Mouse (Mus musculus): ENCODE results near the gene Lyrm9. TPM values are rescaled to one million over a fixed set of nuclear protein-coding genes. Genes with fewer than 3 reads are reported as not detected.
"Not testable (repeated sequence)": the region's sequence is repeated elsewhere in the genome, so short reads cannot be mapped to it uniquely, and the experiment has no call there.

Lyrm9 gene
- polyA plus RNA-seq, 1 experiment from 2014 or later, result 12.5 TPM

- Histone ChIP-seq H3K9ac (no peak overlapping the region), H3K4me3 (replicated peaks) (no peak overlapping the region), H3K36me3 (no peaks in the 10 kb centered on the region), H3K27me3 (no peaks in the 10 kb centered on the region), H3K9me3 (replicated peaks) (no peaks in the 10 kb centered on the region), H3K27ac (replicated peaks) (no peak overlapping the region), H3K4me2 (replicated peaks) (no peak overlapping the region), H3K4me1 (no peaks in the 10 kb centered on the region)
- ATAC-seq (ENCODE audit: insufficient number of reproducible peaks, low FRiP score, low TSS enrichment, low read depth), result no peak
- 74% methylated on average over 11 of the region's 11 CpGs for WGBS
Observed at GRCm38 (mm10) chr11:78852529-78852928, 26.1 kb downstream of the Lyrm9 start.

GRCm38 (mm10) chr11:78856310-78856709 is 29.9 kb downstream of the Lyrm9 start:
- no peak overlapping the region for H3K4me3 ChIP-seq (replicated peaks)
- H3K27ac ChIP-seq (replicated peaks), result no peak overlapping the region
- no peaks in the 10 kb centered on the region for H3K9me3 ChIP-seq (replicated peaks)
- WGBS, result 12% methylated on average over 7 of the region's 7 CpGs
- H3K36me3 ChIP-seq, result no peaks in the 10 kb centered on the region
- no peaks in the 10 kb centered on the region for H3K4me1 ChIP-seq
- no peak overlapping the region for H3K4me2 ChIP-seq (replicated peaks)
- no peaks in the 10 kb centered on the region for H3K27me3 ChIP-seq
- no peak overlapping the region for H3K9ac ChIP-seq
- no peak for ATAC-seq (ENCODE audit: insufficient number of reproducible peaks, low FRiP score, low TSS enrichment, low read depth)

GRCm38 (mm10) chr11:78857611-78858010 is 31.2 kb downstream of the Lyrm9 start:
- H3K27me3 ChIP-seq, result no peaks in the 10 kb centered on the region
- H3K36me3 ChIP-seq, result no peaks in the 10 kb centered on the region
- H3K27ac ChIP-seq (replicated peaks), result no peak overlapping the region
- no peak overlapping the region for H3K4me3 ChIP-seq (replicated peaks)
- no peak overlapping the region for H3K9ac ChIP-seq
- no peak for ATAC-seq (ENCODE audit: insufficient number of reproducible peaks, low FRiP score, low TSS enrichment, low read depth)
- H3K4me1 ChIP-seq, result no peaks in the 10 kb centered on the region
- H3K4me2 ChIP-seq (replicated peaks), result no peak overlapping the region
- no peaks in the 10 kb centered on the region for H3K9me3 ChIP-seq (replicated peaks)
- WGBS, result 10% methylated on average over 3 of the region's 3 CpGs

DNA sequence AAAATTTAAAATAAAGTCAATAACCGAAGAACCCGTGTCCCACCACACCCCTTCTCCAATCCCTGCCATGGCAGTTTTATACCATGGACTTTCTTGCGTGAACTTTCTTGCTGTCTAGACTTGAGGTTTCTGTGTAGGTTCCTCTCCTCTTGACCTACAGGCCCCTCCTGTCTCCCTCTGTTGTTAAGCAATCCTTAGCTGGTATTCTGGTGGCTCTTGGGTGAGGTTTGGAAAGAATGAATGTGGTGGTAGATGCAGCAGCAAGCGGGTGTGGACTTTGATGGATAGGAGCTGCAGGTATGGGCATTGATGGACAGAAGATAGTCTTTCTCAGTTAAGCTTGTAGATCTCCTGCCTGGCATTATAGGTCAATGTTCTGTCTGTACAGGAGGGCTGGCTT is 37.5 kb downstream of the Lyrm9 start:
- Histone ChIP-seq H3K4me3 (replicated peaks) (no peak overlapping the region), H3K27me3 (no peaks in the 10 kb centered on the region), H3K4me1 (no peaks in the 10 kb centered on the region), H3K9ac (no peak overlapping the region), H3K4me2 (replicated peaks) (no peak overlapping the region), H3K9me3 (replicated peaks) (no peaks in the 10 kb centered on the region), H3K36me3 (no peaks in the 10 kb centered on the region), H3K27ac (replicated peaks) (no peak overlapping the region)
- no peak for ATAC-seq (ENCODE audit: insufficient number of reproducible peaks, low FRiP score, low TSS enrichment, low read depth)
- 97% methylated on average over 4 of the region's 4 CpGs for WGBS

DNA sequence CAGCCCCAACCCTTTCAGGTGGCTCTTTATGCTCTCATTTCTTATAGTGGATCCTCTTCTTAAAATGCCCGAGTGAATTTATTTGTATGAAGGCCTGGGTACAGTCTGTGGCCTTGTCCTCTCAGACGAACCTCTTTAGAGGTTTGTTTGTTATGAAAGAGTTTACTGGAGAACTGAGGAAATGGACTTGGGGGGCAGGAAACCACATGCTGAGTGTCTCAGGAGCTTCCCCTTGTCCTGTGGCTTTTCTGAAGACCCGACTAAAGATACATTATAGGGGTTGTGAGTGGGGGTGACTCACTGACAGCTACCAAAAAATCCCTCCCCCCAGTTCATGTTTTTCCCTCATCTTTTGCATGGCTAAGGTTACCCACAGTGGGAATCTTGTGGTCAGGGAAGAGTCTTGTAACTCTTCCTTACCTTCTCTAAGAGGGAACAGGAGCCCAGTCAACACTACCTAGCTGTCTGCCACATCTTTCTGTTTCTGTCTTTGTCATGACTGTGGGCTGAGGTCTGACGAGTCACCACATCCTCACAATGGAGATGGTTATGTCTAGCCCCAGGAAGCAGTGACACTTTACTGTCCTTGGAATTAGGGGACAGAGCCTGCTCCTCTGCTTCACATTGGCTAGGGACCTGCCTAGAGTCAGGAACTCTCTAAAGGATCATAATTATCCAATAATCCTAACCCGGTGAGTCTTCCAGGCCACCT is 38.3 kb downstream of the Lyrm9 start:
- Histone ChIP-seq H3K27me3 (no peaks in the 10 kb centered on the region), H3K4me1 (no peaks in the 10 kb centered on the region), H3K4me3 (replicated peaks) (no peak overlapping the region), H3K4me2 (replicated peaks) (no peak overlapping the region), H3K9me3 (replicated peaks) (no peaks in the 10 kb centered on the region), H3K36me3 (no peaks in the 10 kb centered on the region), H3K9ac (no peak overlapping the region), H3K27ac (replicated peaks) (no peak overlapping the region)
- no peak for ATAC-seq (ENCODE audit: insufficient number of reproducible peaks, low FRiP score, low TSS enrichment, low read depth)
- 72% methylated on average over 5 of the region's 5 CpGs for WGBS

GRCm38 (mm10) chr11:78865314-78865713 is 38.9 kb downstream of the Lyrm9 start:
- H3K4me2 ChIP-seq (replicated peaks), result no peak overlapping the region
- no peaks in the 10 kb centered on the region for H3K9me3 ChIP-seq (replicated peaks)
- H3K27me3 ChIP-seq, result no peaks in the 10 kb centered on the region
- WGBS, result 71% methylated on average over 2 of the region's 2 CpGs
- H3K9ac ChIP-seq, result no peak overlapping the region
- H3K4me1 ChIP-seq, result no peaks in the 10 kb centered on the region
- H3K36me3 ChIP-seq, result no peaks in the 10 kb centered on the region
- no peak for ATAC-seq (ENCODE audit: insufficient number of reproducible peaks, low FRiP score, low TSS enrichment, low read depth)
- no peak overlapping the region for H3K4me3 ChIP-seq (replicated peaks)
- no peak overlapping the region for H3K27ac ChIP-seq (replicated peaks)

DNA sequence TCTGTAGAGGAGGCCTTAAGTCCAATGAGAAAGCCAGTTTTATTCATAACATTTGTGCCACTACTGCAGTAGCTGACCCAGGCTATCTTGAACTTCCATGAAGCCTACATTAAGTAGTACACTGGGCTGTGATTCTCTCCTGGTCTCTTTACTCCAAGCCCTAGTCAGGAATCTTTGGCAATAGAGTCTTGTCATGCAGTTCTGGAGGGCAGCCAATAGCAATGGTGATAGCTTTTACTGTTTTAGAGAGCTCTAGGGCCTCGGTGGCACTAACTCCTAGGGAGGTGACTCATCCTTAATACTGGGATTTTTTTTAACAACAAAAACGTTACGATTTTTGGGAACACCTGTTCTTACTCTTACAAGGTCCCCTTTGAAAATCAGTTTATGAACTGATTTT is 40.1 kb downstream of the Lyrm9 start:
- Histone ChIP-seq H3K27me3 (no peaks in the 10 kb centered on the region), H3K4me3 (replicated peaks) (no peak overlapping the region), H3K4me2 (replicated peaks) (no peak overlapping the region), H3K4me1 (no peaks in the 10 kb centered on the region), H3K36me3 (no peaks in the 10 kb centered on the region), H3K9ac (no peak overlapping the region), H3K9me3 (replicated peaks) (no peaks in the 10 kb centered on the region), H3K27ac (replicated peaks) (no peak overlapping the region)
- WGBS, result 66% methylated on average over 3 of the region's 3 CpGs
- ATAC-seq (ENCODE audit: insufficient number of reproducible peaks, low FRiP score, low TSS enrichment, low read depth), result no peak

- H3K9me3 ChIP-seq (replicated peaks), result no peaks in the 10 kb centered on the region
- H3K27ac ChIP-seq (replicated peaks), result no peak overlapping the region
- H3K9ac ChIP-seq, result no peak overlapping the region
- no peak for ATAC-seq (ENCODE audit: insufficient number of reproducible peaks, low FRiP score, low TSS enrichment, low read depth)
- 63% methylated on average over 3 of the region's 3 CpGs for WGBS
- no peak overlapping the region for H3K4me3 ChIP-seq (replicated peaks)
- no peak overlapping the region for H3K4me2 ChIP-seq (replicated peaks)
- peaks cover 4% of the 10 kb centered on the region; the same call in 1 of the 2 replicates for H3K4me1 ChIP-seq
- H3K27me3 ChIP-seq, result no peaks in the 10 kb centered on the region
- no peaks in the 10 kb centered on the region for H3K36me3 ChIP-seq
Observed at GRCm38 (mm10) chr11:78867696-78868095, 41.3 kb downstream of the Lyrm9 start.

GRCm38 (mm10) chr11:78869205-78869604 is 42.8 kb downstream of the Lyrm9 start:
- H3K36me3 ChIP-seq; H3K4me2 ChIP-seq (replicated peaks); H3K4me1 ChIP-seq; H3K9me3 ChIP-seq (replicated peaks); H3K4me3 ChIP-seq (replicated peaks); ATAC-seq (ENCODE audit: insufficient number of reproducible peaks, low FRiP score, low TSS enrichment, low read depth); H3K9ac ChIP-seq; H3K27ac ChIP-seq (replicated peaks); H3K27me3 ChIP-seq: not testable (repeated sequence)
- 93% methylated on average over 8 of the region's 8 CpGs for WGBS

DNA sequence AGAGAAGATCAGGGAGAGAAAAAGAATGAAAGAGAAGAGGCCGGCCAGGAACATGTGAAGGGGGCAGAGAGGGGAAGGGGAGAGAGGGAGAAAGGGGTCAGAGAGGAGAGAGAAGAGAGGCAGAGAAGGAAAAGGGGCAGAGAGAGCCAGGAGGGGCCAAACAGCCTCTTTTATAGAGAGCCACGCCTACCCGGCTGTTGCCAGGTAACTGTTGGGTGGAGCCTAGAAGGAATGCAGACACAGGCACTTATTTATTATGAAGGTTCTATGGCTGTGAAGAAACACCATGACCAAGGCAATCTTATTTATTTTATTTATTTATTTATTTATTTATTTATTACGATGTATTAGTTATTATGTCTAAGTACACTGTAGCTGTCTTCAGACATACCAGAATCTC is 44.5 kb downstream of the Lyrm9 start:
- H3K27me3 ChIP-seq, result no peaks in the 10 kb centered on the region
- peaks cover 6% of the 10 kb centered on the region; the same call in 1 of the 2 replicates for H3K4me1 ChIP-seq
- no peaks in the 10 kb centered on the region for H3K36me3 ChIP-seq
- no peak for ATAC-seq (ENCODE audit: insufficient number of reproducible peaks, low FRiP score, low TSS enrichment, low read depth)
- H3K27ac ChIP-seq (replicated peaks), result no peak overlapping the region
- H3K4me2 ChIP-seq (replicated peaks), result no peak overlapping the region
- H3K9ac ChIP-seq, result no peak overlapping the region
- WGBS, result 89% methylated on average over 4 of the region's 4 CpGs
- no peaks in the 10 kb centered on the region for H3K9me3 ChIP-seq (replicated peaks)
- H3K4me3 ChIP-seq (replicated peaks), result no peak overlapping the region

DNA sequence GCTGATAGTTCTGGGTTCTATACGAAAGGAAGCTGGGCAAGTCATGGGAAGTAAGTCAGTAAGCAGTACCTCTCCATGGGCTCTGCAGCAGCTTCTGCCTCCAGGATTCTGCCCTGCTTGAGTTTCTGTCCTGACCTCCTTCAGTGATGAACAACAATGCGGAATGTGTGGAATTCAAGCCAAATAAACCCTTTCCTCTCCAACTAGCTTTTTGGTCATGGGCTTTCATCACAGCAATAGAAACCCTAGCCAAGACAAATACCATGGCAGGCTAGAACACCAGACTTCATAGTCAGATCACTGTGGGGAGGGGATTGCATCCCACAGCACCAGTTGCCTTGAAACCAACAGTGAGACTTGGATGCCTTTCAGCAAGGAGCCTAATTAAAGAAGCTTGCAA is 46.4 kb downstream of the Lyrm9 start:
- H3K4me2 ChIP-seq (replicated peaks), result no peak overlapping the region
- no peaks in the 10 kb centered on the region for H3K9me3 ChIP-seq (replicated peaks)
- H3K36me3 ChIP-seq, result no peaks in the 10 kb centered on the region
- ATAC-seq (ENCODE audit: insufficient number of reproducible peaks, low FRiP score, low TSS enrichment, low read depth), result no peak
- H3K27me3 ChIP-seq, result no peaks in the 10 kb centered on the region
- peaks cover 6% of the 10 kb centered on the region; the same call in 1 of the 2 replicates for H3K4me1 ChIP-seq
- no peak overlapping the region for H3K27ac ChIP-seq (replicated peaks)
- WGBS, result 21% methylated on average over 2 of the region's 2 CpGs
- H3K4me3 ChIP-seq (replicated peaks), result no peak overlapping the region
- H3K9ac ChIP-seq, result no peak overlapping the region

GRCm38 (mm10) chr11:78879727-78880126 is 53.3 kb downstream of the Lyrm9 start:
- WGBS, result 97% methylated on average over 3 of the region's 3 CpGs
- Histone ChIP-seq H3K9ac (no peak overlapping the region), H3K9me3 (replicated peaks) (no peaks in the 10 kb centered on the region), H3K4me2 (replicated peaks) (no peak overlapping the region), H3K27ac (replicated peaks) (no peak overlapping the region), H3K4me1 (no peaks in the 10 kb centered on the region), H3K36me3 (no peaks in the 10 kb centered on the region), H3K27me3 (no peaks in the 10 kb centered on the region), H3K4me3 (replicated peaks) (no peak overlapping the region)
- no peak for ATAC-seq (ENCODE audit: insufficient number of reproducible peaks, low FRiP score, low TSS enrichment, low read depth)
